Mouse (Mus musculus): ENCODE data around the gene Cnot6l.

DNA sequence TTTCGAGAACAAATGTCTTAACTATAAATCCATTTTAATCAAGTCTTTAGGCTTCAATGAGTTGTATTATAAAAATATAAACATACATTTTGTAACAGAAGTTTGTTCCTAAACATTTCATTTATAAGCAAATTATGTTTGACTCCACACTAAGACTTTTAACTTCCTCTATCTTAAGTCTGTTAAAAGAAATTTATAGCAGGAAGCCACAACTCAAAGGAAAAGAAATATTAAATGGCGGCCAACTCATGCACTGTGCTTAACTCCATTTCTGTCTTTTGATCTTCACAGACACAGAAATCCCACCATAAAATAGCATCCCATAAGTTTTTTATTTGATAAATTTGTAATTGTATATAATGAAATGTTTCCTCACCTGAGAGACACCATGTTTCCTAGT is 33.3 kb downstream of the Cnot6l start:
- no peak for TF ChIP-seq CTCF (IDR thresholded peaks at IDR 0.05; ENCODE audit: control insufficient read depth, insufficient read depth, low read length)
- TF ChIP-seq POLR2A (IDR thresholded peaks at IDR 0.05; ENCODE audit: borderline replicate concordance, control insufficient read depth, low read depth, low read length) = no peak
